Mouse (Mus musculus) ZHBTc4 (cell line): ENCODE results near the gene Trak2.
A peak's percentile ranks its signal among the peaks of the same experiment; 100 is the strongest.
"Not testable (repeated sequence)": the region's sequence is repeated elsewhere in the genome, so short reads cannot be mapped to it uniquely, and the experiment has no call there.

Experiments
- DNase-seq: peaks from one replicate; pipeline ENCODE4 v3.0.0-alpha.2; 2011; ENCODE audit warnings: low read depth, low spot score

The Trak2 gene

DNA sequence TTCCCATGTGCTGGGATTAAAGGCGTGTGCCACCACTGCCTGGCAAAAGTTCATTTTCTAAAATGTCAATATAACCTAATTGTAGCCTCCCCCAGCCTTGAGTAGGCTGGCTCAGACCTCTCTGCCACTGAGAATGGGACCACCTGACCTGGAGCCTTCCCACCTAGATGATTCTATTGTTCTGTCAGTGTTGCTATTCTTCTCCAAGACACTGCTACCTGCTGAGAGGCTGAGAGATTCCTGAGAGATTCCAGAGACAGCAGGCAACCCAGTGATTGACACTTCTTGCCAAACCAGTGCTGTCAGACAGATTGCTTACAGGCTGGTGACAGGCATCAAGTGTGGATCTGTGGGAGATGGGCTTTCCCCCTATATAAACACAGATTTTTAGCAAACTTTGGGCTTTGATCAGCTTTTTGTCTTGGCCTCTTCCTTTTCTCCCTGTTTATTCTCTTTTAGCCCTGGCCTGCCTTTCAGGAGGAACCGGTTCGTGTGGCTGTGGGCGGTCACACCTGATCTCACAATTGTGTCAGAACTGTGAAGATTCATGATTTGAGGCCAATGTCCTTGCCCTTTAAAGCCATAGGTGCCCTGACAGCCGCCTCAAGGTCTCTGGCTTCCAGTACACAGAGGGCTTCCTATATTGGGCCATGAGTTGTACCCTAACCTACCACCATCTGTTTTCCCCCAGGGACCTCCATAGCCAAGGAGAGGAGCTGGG lies 83.2 kb downstream of the Trak2 start:
- DNase-seq, result peak; percentile 70

GRCm38 (mm10) chr1:58885646-58886045 lies 87.6 kb downstream of the Trak2 start:
- peak; percentile 50 for DNase-seq

DNA sequence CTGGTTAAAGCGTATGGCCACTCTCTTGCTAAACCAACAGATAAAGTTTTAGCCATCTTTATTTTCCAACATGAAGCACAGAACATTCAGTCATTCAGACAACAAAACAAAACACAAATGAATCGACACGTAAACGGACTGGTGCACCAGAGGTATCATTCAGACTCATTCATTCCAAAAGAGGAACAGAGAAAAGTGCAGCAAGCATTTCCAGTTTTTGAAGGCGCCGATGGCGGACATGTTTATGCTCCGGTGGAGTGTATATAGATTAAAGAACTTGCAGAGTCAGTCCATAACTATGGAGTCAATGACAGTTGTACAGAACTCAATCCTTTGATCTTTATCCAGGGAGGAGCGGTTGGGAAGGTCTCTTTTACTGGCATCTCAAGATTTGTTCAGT lies 90.0 kb downstream of the Trak2 start:
- DNase-seq, result not testable (repeated sequence)

GRCm38 (mm10) chr1:58879291-58879690 lies 93.9 kb downstream of the Trak2 start:
- DNase-seq, result peak; percentile 83

- DNase-seq, result not testable (repeated sequence)
Measured at GRCm38 (mm10) chr1:58876500-58876899, 96.7 kb downstream of the Trak2 start.

DNA sequence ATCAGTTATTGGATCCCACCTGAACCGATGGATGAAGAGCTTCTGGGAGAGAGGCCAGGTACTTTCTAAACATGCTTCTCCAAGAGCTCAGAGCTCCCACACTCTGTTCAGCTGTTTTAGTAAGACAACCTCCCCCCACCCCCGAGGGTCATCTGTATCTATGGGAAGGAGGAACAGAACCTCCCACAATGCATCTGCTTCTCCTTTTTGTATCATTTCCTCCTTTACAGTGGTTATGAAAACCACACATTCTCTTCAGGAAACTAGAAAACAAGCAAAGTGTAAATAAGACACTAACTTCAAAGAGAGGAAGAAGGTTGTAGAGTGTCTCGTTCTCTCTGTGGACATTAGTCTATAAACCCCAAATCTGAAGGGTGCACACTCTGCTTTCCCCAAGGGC lies 112.6 kb downstream of the Trak2 start:
- DNase-seq, result not testable (repeated sequence)

- peak; percentile 9 for DNase-seq
Measured at GRCm38 (mm10) chr1:58859738-58860365, 113.4 kb downstream of the Trak2 start.

GRCm38 (mm10) chr1:58859131-58859530 lies 114.1 kb downstream of the Trak2 start:
- not testable (repeated sequence) for DNase-seq

DNA sequence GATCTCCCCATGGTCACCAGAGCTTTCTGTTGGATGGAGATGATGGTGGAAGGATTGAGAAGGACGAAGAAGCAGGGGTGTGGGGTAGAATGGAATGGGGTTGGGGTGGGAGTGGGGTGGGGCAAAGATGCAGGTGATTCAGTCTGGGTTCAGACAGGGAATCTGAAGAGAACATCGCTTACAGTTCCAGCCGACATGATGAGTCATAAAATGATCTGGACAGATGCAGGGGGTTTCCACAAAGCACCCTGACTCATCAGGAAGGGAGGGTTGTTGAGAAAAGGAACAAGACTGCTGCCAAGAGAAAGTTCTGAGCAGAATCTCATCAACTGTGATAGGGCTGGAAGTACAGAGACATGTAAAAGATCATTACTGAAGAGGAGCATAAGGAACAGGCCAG lies 116.4 kb downstream of the Trak2 start:
- not testable (repeated sequence) for DNase-seq
